Comparison of ENCODE assay signal across 10 mouse cellular contexts in genomic region chr15:95473976-95474375, GRCm38 (mm10). TPM values are rescaled to one million over a fixed set of nuclear protein-coding genes. Genes with fewer than 3 reads are reported as not detected.
"Had no signal": no experiment of that assay in that cellular context is flagged by ENCODE, and none has a peak within 500 bp of the region (broad histone marks: within the 10 kb centered on the region; RNA-seq: fewer than 3 reads in every experiment).

No protein-coding gene starts in this region.

- DNase-seq: kidney, adult 8-10 months; kidney, postnatal 36 days; liver, embryonic 13.5 days; liver, postnatal 0 days; lung, postnatal 14 days; thymus, postnatal 36 days had no signal

RNA-seq across cellular contexts. Expression of gene Nell2, which starts 54.4 kb away (rescaled TPM):
- total RNA-seq: monocyte, adult 5-6 weeks; neutrophil, adult 5-6 weeks had no signal
- polyA plus RNA-seq: inflammation-experienced regulatory T-cells, adult 6 months; macrophage had no signal
